Mouse (Mus musculus) lung, adult 2 months (tissue): ENCODE data around the gene Stpg2. TPM values are rescaled to one million over a fixed set of nuclear protein-coding genes. Genes with fewer than 3 reads are reported as not detected.
"Not testable (repeated sequence)": the region's sequence is repeated elsewhere in the genome, so short reads cannot be mapped to it uniquely, and the experiment has no call there.

Source experiments
- DNase-seq: peaks from one replicate; pipeline ENCODE4 v3.0.0; 2022
- H3K4me1 ChIP-seq: fragments of 200-500 bp; 2 replicates; pipeline ENCODE4 v1.6.1; 2011; ENCODE audit warnings: low read length; ENCODE audit not compliant: control insufficient read depth, insufficient read depth
- H3K4me3 ChIP-seq: fragments of 200-500 bp; replicated peaks from 2 replicates; pipeline ENCODE3; 2011; ENCODE audit warnings: low read depth, mild to moderate bottlenecking, control low read depth, low read length; ENCODE audit errors: extremely low read depth
- CTCF ChIP-seq: fragments of 200-500 bp; IDR thresholded peaks from 2 replicates; pipeline ENCODE4 v1.5.1; 2011; ENCODE audit warnings: mild to moderate bottlenecking, low read length, control low read depth; ENCODE audit not compliant: insufficient read depth
- POLR2A ChIP-seq: fragments of 200-500 bp; IDR thresholded peaks from 2 replicates; pipeline ENCODE4 v1.6.1; 2011; ENCODE audit warnings: low read depth, mild to moderate bottlenecking, control low read depth, low read length, borderline replicate concordance; ENCODE audit errors: extremely low read depth
- WGBS: fragments of 180-500 bp; shearing (Covaris S2); methylation state at CpG from one replicate; pipeline ENCODE4 v1.1.7; 2018; 5-methylcytosine and 5-hydroxymethylcytosine counted together
- polyA plus RNA-seq: library from polyadenylated mRNA; depleted of rRNA; stranded (reverse); fragments of >200 nt; gene quantifications from 2 replicates; pipeline ENCODE4 v1.2.3, GENCODE M21; 2012

The Stpg2 gene
- polyA plus RNA-seq, 1 experiment, result not detected

DNA sequence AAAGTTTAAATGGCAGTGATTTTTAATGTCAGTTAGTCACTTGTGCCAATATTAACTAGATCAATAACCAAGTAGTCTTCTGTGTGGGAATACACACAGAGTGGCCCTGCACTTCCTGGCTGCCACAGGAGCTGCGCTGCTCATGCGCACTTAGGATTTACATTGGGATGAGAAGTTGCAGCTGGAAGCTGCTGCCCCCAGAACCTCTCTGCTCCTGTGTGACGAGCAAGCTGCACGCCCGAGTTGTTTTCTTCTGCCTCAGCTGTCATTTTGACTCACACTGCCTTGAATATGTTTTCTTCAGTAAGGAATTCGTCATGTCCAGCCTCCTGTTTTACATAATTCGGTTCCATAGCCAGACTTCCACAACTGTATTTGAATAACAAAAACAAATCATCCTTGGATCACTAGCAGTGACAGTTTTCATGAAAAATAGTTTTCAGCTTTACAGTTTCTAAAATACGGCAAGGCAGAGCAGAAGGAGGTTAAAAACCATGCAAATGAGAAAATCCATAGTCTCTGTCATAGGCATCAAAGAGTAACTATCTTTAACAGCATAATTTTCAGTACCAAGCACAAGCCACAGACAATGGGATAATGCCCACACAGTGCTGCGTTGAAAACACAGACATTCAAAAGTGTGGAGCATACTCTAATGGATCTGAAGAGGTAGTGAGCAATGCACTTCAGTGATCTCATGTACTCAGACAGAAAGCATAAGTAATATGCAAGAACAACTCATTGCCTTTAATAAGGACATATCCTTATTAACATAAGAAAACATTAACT, 191.8 kb downstream of the Stpg2 start:
- H3K4me3 ChIP-seq, result no peak overlapping the region
- no peak for TF ChIP-seq POLR2A
- no peak for TF ChIP-seq CTCF
- 56% methylated on average over 9 of the region's 9 CpGs for WGBS
- H3K4me1 ChIP-seq, result no peaks in the 10 kb centered on the region
- DNase-seq, result no peak

DNA sequence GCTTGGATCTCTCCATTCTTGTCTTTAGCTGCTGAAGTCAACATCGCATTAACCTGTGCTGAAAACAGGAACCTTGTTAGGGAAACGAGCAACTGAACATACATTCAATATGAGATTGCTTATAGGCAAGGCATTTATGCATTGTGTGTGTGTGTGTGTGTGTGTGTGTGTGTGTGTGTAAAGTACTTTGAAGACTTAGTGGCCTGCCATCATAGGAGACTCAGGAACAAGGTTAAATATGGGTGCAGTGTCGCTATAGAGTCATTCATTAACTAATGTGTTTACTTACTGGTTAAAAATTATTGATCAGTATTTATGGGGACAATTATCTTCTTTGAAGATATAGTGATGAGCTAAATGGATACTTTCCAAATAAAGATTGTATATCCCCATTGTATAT, 199.2 kb downstream of the Stpg2 start:
- no peak for DNase-seq
- Histone ChIP-seq H3K4me3 (no peak overlapping the region), H3K4me1 (no peaks in the 10 kb centered on the region)
- TF ChIP-seq POLR2A (no peak), CTCF (no peak)
- 81% methylated on average over 3 of the region's 3 CpGs for WGBS

DNA sequence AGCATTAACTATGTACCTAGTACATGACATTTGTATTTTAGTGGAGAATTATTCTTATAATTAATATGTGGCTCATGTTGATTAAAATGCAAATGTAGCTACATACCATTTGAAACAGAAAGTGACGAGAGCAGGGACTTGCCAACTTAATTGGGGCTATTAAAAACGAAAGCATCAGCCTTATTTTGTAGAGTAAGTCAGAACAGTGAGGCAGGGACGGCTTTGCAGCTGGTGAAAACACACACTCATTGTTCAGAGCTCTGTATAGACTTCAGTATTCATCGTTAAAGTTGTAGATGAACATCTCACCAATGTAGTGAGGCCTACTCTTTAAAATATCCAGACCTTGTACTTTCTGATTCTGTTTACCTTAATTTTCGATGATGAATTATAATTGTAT, 213.6 kb downstream of the Stpg2 start:
- no peak for DNase-seq
- H3K4me3 ChIP-seq, result no peak overlapping the region
- TF ChIP-seq POLR2A, result no peak
- TF ChIP-seq CTCF, result no peak
- 70% methylated on average over 5 of the region's 5 CpGs for WGBS
- H3K4me1 ChIP-seq, result no peaks in the 10 kb centered on the region

DNA sequence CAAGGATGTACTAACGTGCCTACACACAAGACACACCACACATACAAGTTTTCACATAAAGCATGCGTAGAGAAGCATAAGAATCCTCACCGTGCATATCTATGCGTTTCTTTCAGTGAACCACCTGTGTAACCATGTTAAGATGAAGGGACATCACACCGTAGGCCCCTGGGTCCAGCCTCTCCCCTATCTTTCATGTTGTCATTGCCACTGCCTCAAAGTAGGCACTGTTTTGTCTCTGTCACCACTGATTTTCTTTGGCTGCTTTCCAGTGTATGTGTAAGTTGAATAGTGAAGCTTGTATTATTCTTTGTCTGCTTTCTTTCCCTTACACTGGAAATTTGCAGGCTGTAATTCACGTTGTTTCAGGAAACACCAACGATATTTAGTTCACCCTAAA, 236.7 kb downstream of the Stpg2 start:
- H3K4me1 ChIP-seq, result no peaks in the 10 kb centered on the region
- no peak overlapping the region for H3K4me3 ChIP-seq
- no peak for DNase-seq
- TF ChIP-seq CTCF, result no peak
- TF ChIP-seq POLR2A, result no peak
- WGBS, result 65% methylated on average over 7 of the region's 7 CpGs

DNA sequence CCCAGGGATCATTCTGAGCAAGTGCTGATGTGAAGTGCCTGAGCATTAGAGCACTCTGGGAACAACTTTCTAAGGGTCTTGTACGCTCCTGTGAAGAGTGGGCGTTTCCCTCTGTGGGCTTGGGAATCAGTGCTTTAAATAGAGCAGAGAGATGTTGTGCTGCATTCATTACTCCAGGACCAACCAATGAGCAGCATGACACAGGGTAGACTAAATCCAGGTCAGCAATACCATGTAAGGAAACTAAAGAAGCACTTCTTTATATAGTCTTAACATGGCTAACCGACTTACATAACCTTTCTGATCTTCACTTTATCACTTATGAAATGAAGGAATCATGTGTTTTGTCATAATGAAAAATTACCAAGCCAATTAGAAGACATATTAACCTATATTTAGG, 290.4 kb downstream of the Stpg2 start:
- H3K4me3 ChIP-seq, result no peak overlapping the region
- TF ChIP-seq POLR2A (no peak), CTCF (no peak)
- no peaks in the 10 kb centered on the region for H3K4me1 ChIP-seq
- no peak for DNase-seq
- 62% methylated on average over 3 of the region's 3 CpGs for WGBS

DNA sequence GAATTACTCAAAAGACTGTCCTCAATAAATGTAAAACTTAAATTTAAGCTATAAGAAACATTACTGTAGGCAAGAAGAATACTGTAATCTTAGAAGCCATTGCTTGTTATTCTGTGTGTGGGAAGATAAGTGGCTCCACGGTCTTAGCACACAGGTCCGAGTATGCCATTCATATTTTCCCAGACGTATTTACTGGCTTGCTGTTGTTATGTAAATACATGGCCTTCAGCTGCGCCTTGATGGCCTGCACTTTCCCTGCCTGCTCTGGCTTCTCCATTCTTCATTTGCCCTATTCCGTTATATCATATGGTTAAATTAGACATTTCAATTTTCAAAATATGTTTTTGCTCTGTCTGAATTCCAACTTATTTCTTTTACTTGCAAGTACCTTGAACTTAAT, 296.7 kb downstream of the Stpg2 start:
- H3K4me3 ChIP-seq, result no peak overlapping the region
- H3K4me1 ChIP-seq, result no peaks in the 10 kb centered on the region
- TF ChIP-seq CTCF (no peak), POLR2A (no peak)
- DNase-seq, result no peak
- WGBS, result 72% methylated on average over 5 of the region's 5 CpGs

DNA sequence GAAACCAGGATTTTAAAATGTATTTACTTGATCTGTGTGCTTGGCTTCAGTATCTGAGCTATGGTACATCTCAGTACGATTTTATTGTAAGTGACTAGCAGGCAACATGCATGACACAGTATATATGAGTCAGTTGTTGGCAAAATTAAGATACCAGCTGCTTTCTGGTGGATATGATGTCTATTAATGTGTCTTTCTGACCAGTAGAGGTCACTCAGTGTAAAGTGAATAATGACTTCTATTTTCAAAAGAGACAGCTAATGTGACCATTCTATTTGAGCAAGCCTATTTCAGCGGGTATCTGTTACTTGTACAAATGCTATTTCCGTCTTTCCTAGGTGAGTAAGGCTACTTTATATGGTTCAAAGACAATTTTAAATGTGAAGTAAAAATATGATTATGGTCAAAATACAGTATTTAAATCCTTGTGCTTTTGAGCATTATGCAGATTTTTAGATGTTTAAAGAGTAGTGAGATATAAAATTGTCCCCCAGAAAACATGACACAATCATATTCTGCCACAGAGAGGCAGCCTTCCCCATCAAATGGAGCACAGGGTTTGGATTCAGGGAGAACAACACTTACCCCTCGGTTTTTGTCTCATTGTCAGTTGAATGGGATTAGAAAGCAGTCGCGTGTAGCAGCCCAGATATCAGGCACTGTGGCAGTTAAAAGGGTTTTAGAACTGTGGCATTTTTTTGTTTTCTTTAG, 303.9 kb downstream of the Stpg2 start:
- TF ChIP-seq POLR2A (no peak), CTCF (no peak)
- Histone ChIP-seq H3K4me3 (no peak overlapping the region), H3K4me1 (no peaks in the 10 kb centered on the region)
- no peak for DNase-seq
- WGBS, result 47% methylated on average over 6 of the region's 6 CpGs

DNA sequence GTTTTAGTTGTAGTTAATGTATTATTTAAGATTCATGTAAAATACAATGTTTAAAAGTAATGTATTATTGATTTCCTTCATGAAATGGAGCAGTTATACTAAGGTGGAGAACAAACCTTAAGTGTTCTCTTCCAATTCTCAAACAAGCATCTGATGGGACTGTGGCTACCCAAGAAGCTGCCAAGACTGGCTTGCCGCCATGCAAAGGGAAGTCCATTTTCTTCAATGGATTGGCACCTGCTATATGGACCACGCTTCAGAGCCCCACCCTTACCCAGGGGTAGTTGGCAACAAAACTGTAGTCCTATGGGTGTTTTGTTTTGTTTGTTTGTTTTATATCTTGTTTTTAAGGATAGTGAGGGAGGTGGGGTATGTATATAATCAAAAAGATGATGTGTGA, 373.0 kb downstream of the Stpg2 start:
- TF ChIP-seq POLR2A, result no peak
- no peak for TF ChIP-seq CTCF
- WGBS, result 94% methylated on average over 2 of the region's 2 CpGs
- no peak overlapping the region for H3K4me3 ChIP-seq
- H3K4me1 ChIP-seq, result no peaks in the 10 kb centered on the region
- no peak for DNase-seq

DNA sequence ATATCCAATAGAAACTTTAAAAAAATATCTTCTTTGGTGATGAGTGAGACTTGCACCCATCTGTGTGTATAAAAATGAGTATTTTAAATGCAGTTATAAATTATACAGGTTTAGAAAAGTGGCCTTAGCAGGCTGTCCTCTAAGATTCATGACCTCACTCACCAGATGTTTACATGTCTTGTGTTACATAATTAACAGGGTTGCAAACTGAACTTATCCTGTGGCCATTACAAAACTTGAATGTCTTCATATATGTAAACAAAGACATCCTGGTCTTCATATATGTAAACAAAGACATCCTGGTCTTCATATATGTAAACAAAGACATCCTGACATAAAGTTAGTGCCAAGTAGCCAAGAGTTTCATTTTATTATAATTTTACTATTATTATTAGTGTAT, 375.8 kb downstream of the Stpg2 start:
- TF ChIP-seq POLR2A (no peak), CTCF (no peak)
- Histone ChIP-seq H3K4me3 (no peak overlapping the region), H3K4me1 (no peaks in the 10 kb centered on the region)
- no peak for DNase-seq

DNA sequence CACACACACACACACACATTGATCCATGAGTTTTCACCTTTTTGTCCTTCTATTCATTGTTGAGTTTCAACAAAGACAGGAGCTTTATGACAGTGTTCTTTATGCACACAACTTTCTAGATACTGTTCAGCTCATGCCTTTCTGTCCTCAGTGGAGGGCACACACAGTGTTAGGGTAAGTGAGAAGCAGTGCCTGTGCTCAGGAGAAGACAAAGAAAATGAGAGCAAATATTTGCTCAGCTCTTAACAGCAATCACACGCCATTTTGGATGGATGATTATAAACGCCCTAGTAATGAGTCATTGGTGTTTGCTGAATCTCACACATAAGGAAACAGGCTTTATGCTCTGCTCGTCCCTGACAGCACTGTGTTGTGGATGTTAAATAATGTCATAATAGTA, 394.0 kb downstream of the Stpg2 start:
- Histone ChIP-seq H3K4me1 (no peaks in the 10 kb centered on the region), H3K4me3 (no peak overlapping the region)
- TF ChIP-seq POLR2A, result no peak
- TF ChIP-seq CTCF, result no peak
- 44% methylated on average over 3 of the region's 3 CpGs for WGBS
- no peak for DNase-seq

DNA sequence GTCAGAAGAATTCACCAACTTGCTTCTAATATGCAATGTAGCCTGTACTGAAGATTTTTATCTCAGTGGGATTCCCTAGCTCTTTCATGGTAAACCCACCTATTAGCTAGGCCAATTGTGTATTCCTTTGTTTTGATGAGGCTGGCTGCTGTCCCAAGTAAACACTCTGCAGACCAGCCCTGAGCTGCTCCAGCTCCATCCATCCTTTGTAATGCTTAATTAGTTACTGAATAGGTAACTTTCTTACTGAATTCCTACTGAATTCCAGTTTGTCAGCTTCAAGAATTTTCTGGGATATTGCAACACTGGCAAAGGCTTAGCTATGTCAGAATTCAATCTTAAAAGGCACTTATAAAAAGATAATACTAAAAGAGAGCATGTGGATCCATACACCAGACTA, 402.8 kb downstream of the Stpg2 start:
- not testable (repeated sequence) for DNase-seq, H3K4me3 ChIP-seq, H3K4me1 ChIP-seq
